Mouse (Mus musculus): ENCODE results near the gene Hist1h4i. TPM values are rescaled to one million over a fixed set of nuclear protein-coding genes. Genes with fewer than 3 reads are reported as not detected.

Gene Hist1h4i
- polyA plus RNA-seq, 1 experiment from 2014 or later, result 18.4 TPM

DNA sequence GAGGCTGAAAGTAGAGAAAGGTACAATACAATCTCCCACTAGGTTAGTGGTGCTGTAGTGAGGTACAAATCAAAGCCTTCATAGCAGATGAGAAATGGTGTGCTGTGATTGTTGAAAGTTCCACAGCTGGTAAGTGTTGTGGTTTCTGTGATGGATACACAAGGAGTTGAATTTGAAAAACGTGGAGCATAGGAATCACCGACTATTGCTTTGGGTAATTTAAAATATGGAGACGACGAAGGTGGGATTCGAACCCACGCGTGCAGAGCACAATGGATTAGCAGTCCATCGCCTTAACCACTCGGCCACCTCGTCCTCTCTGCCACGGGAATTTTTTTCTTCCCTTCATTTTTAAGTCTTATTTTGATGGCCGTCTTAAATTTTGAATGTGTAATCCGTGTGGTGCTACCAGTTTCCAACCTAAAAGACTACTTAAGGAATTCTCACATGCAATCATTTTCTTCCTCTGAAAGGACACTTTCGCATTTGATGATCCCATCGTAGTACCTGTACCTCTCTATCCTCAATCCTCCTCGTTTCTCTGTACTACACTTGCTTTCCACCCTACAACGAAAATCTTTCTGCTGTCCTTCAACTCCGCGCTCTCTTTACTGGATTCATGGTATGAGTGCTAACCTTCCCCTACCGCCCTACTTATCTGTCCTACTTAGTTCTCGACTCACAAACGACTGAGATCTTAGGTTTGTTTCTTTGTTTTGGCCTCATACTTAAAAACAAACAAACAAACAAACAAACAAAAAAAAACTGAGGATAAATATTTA is 47.0 kb downstream of the Hist1h4i start:
- Histone ChIP-seq H3K4me1 (peaks cover 14% of the 10 kb centered on the region; the same call in 1 of the 2 replicates), H3K4me2 (no peak overlapping the region), H3K9ac (no peak overlapping the region), H3K27ac (no peak overlapping the region), H3K4me3 (no peak overlapping the region; the same call in 1 of the 2 replicates), H3K9me3 (no peaks in the 10 kb centered on the region), H3K36me3 (no peaks in the 10 kb centered on the region), H3K27me3 (peaks cover 54% of the 10 kb centered on the region)
- ATAC-seq (ENCODE audit: insufficient number of reproducible peaks, low FRiP score, low TSS enrichment, low read depth), result no peak
- WGBS, result 4% methylated on average over 22 of the region's 22 CpGs

- Histone ChIP-seq H3K9ac (no peak overlapping the region), H3K4me3 (no peak overlapping the region), H3K9me3 (no peaks in the 10 kb centered on the region), H3K4me2 (no peak overlapping the region), H3K27ac (no peak overlapping the region), H3K4me1 (peaks cover 14% of the 10 kb centered on the region; the same call in 1 of the 2 replicates), H3K36me3 (no peaks in the 10 kb centered on the region), H3K27me3 (peaks cover 38% of the 10 kb centered on the region)
- ATAC-seq (ENCODE audit: insufficient number of reproducible peaks, low FRiP score, low TSS enrichment, low read depth), result no peak
- WGBS, result 80% methylated on average over 5 of the region's 5 CpGs
Observed at GRCm38 (mm10) chr13:21992550-21992949, 48.6 kb downstream of the Hist1h4i start.

Small RNAs within 50 kb of the gene (microRNA-seq; reads per million reads assigned to microRNA genes)
- gene Gm26300 (not detected), gene Gm44390 (not detected), gene Gm44486 (not detected)

Other genes with a start within 250 kb of the Hist1h4i start
- gene Hist1h2bq, start 231.2 kb downstream of the Hist1h4i start, polyA plus RNA-seq (2015; fragmentation: Nextera tagmentation; extraction: Ambion mirVana), result 11.7 and 18.0 TPM in 2 replicates
- 1.9 TPM in 1 of 2 replicates, not detected in the other for gene Hist1h2ao, start 230.9 kb downstream of the Hist1h4i start, polyA plus RNA-seq (2015; fragmentation: Nextera tagmentation; extraction: Ambion mirVana)
- not detected in 2 replicates for gene Hist1h4m, start 229.6 kb downstream of the Hist1h4i start, polyA plus RNA-seq (2015; fragmentation: Nextera tagmentation; extraction: Ambion mirVana)
- 9.4 and 12.8 TPM in 2 replicates for gene Hist1h4n, start 209.2 kb downstream of the Hist1h4i start, polyA plus RNA-seq (2015; fragmentation: Nextera tagmentation; extraction: Ambion mirVana)
- gene Hist1h2ap, start 207.9 kb downstream of the Hist1h4i start, polyA plus RNA-seq (2015; fragmentation: Nextera tagmentation; extraction: Ambion mirVana), result 2,482 and 2,904 TPM in 2 replicates
- gene Hist1h2br, start 207.6 kb downstream of the Hist1h4i start, polyA plus RNA-seq (2015; fragmentation: Nextera tagmentation; extraction: Ambion mirVana), result 12.5 and 17.9 TPM in 2 replicates
- gene Zfp184, start 96.3 kb downstream of the Hist1h4i start, polyA plus RNA-seq (2015; fragmentation: Nextera tagmentation; extraction: Ambion mirVana), result 7.8 and 8.8 TPM in 2 replicates
- 0.15 and 0.20 TPM in 2 replicates for gene Pom121l2, start 60.2 kb downstream of the Hist1h4i start, polyA plus RNA-seq (2015; fragmentation: Nextera tagmentation; extraction: Ambion mirVana)
- 1.2 and 1.3 TPM in 2 replicates for gene Prss16, start 31.6 kb downstream of the Hist1h4i start, polyA plus RNA-seq (2015; fragmentation: Nextera tagmentation; extraction: Ambion mirVana)
- 4.7 and 7.2 TPM in 2 replicates for gene Hist1h2ah, start 5.8 kb downstream of the Hist1h4i start, polyA plus RNA-seq (2015; fragmentation: Nextera tagmentation; extraction: Ambion mirVana)
- 4.2 and 6.2 TPM in 2 replicates for gene Hist1h2bk, start 5.5 kb downstream of the Hist1h4i start, polyA plus RNA-seq (2015; fragmentation: Nextera tagmentation; extraction: Ambion mirVana)
- 32.9 and 36.9 TPM in 2 replicates for gene Hist1h2ag, start 1.6 kb upstream of the Hist1h4i start, polyA plus RNA-seq (2015; fragmentation: Nextera tagmentation; extraction: Ambion mirVana)
- 6.8 and 8.1 TPM in 2 replicates for gene Hist1h2bj, start 1.9 kb upstream of the Hist1h4i start, polyA plus RNA-seq (2015; fragmentation: Nextera tagmentation; extraction: Ambion mirVana)
- gene Vmn1r188, start 43.1 kb upstream of the Hist1h4i start, polyA plus RNA-seq (2015; fragmentation: Nextera tagmentation; extraction: Ambion mirVana), result not detected in 2 replicates
- not detected in 2 replicates for gene Vmn1r189, start 64.5 kb upstream of the Hist1h4i start, polyA plus RNA-seq (2015; fragmentation: Nextera tagmentation; extraction: Ambion mirVana)
- gene Vmn1r191, start 142.6 kb upstream of the Hist1h4i start, polyA plus RNA-seq (2015; fragmentation: Nextera tagmentation; extraction: Ambion mirVana), result not detected in 2 replicates
- not detected in 2 replicates for gene Vmn1r192, start 149.8 kb upstream of the Hist1h4i start, polyA plus RNA-seq (2015; fragmentation: Nextera tagmentation; extraction: Ambion mirVana)
- not detected in 2 replicates for gene Vmn1r193, start 181.8 kb upstream of the Hist1h4i start, polyA plus RNA-seq (2015; fragmentation: Nextera tagmentation; extraction: Ambion mirVana)
- not detected in 2 replicates for gene Vmn1r194, start 202.9 kb upstream of the Hist1h4i start, polyA plus RNA-seq (2015; fragmentation: Nextera tagmentation; extraction: Ambion mirVana)
- not detected in 2 replicates for gene Vmn1r195, start 229.2 kb upstream of the Hist1h4i start, polyA plus RNA-seq (2015; fragmentation: Nextera tagmentation; extraction: Ambion mirVana)
- not detected in 2 replicates for gene Vmn1r196, start 248.6 kb upstream of the Hist1h4i start, polyA plus RNA-seq (2015; fragmentation: Nextera tagmentation; extraction: Ambion mirVana)